Mouse (Mus musculus): ENCODE measurements around the gene Ints7. TPM values are rescaled to one million over a fixed set of nuclear protein-coding genes. Genes with fewer than 3 reads are reported as not detected.

The Ints7 gene
- polyA plus RNA-seq, 1 experiment from 2014 or later, result 38.2 TPM

- Histone ChIP-seq H3K4me1 (ENCODE audit: control insufficient read depth in 2 of 2, insufficient read depth in 2 of 2, low read length in 2 of 2) (peaks cover 18 to 32% of the 10 kb centered on the region in 2 experiments), H3K9me3 (ENCODE audit: control insufficient read depth, low read length) (no peaks in the 10 kb centered on the region), H3K27ac (replicated peaks in 1 of 2; ENCODE audit: control insufficient read depth in 1 of 2, insufficient read depth in 1 of 2, low read depth in 2 of 2, low read length in 2 of 2) (no peak overlapping the region), H3K4me3 (ENCODE audit: control insufficient read depth in 1 of 2, insufficient read depth in 1 of 2, low read depth in 1 of 2, low read length in 2 of 2) (no peak overlapping the region), H3K4me2 (ENCODE audit: low read length) (no peak overlapping the region), H3K9ac (ENCODE audit: low read length) (no peak overlapping the region), H3K27me3 (ENCODE audit: control insufficient read depth, insufficient read depth, low read length) (no peaks in the 10 kb centered on the region), H3K36me3 (ENCODE audit: control insufficient read depth, insufficient read depth, low read length) (no peaks in the 10 kb centered on the region)
- ATAC-seq (ENCODE audit: insufficient number of reproducible peaks, insufficient read depth, low FRiP score, low read depth), result no peak
- 44% methylated on average over 4 of the region's 4 CpGs for WGBS
Observed at GRCm38 (mm10) chr1:191642903-191643302, 67.5 kb downstream of the Ints7 start.

- no peak overlapping the region for H3K27ac ChIP-seq (replicated peaks in 1 of 2; ENCODE audit: control insufficient read depth in 1 of 2, insufficient read depth in 1 of 2, low read depth in 2 of 2, low read length in 2 of 2)
- ATAC-seq (ENCODE audit: insufficient number of reproducible peaks, insufficient read depth, low FRiP score, low read depth), result no peak
- WGBS, result 37% methylated on average over 8 of the region's 8 CpGs
Observed at GRCm38 (mm10) chr1:191645921-191646320, 70.5 kb downstream of the Ints7 start.

GRCm38 (mm10) chr1:191647590-191647989 is 72.2 kb downstream of the Ints7 start:
- ATAC-seq (ENCODE audit: insufficient number of reproducible peaks, insufficient read depth, low FRiP score, low read depth), result no peak
- H3K9me3 ChIP-seq (ENCODE audit: control insufficient read depth, low read length), result no peaks in the 10 kb centered on the region
- peaks cover 7 to 16% of the 10 kb centered on the region in 2 experiments for H3K4me1 ChIP-seq (ENCODE audit: control insufficient read depth in 2 of 2, insufficient read depth in 2 of 2, low read length in 2 of 2)
- WGBS, result 78% methylated on average over 3 of the region's 3 CpGs
- H3K27ac ChIP-seq (replicated peaks in 1 of 2; ENCODE audit: control insufficient read depth in 1 of 2, insufficient read depth in 1 of 2, low read depth in 2 of 2, low read length in 2 of 2), result no peak overlapping the region
- H3K36me3 ChIP-seq (ENCODE audit: control insufficient read depth, insufficient read depth, low read length), result no peaks in the 10 kb centered on the region
- no peak overlapping the region for H3K9ac ChIP-seq (ENCODE audit: low read length)
- H3K4me2 ChIP-seq (ENCODE audit: low read length), result no peak overlapping the region
- no peak overlapping the region for H3K4me3 ChIP-seq (ENCODE audit: control insufficient read depth in 1 of 2, insufficient read depth in 1 of 2, low read depth in 1 of 2, low read length in 2 of 2)
- H3K27me3 ChIP-seq (ENCODE audit: control insufficient read depth, insufficient read depth, low read length), result no peaks in the 10 kb centered on the region

More at GRCm38 (mm10) chr1:191645921-191646320, 70.5 kb downstream of the Ints7 start:
- Histone ChIP-seq H3K9ac (ENCODE audit: low read length) (no peak overlapping the region), H3K4me1 (ENCODE audit: control insufficient read depth in 2 of 2, insufficient read depth in 2 of 2, low read length in 2 of 2) (peaks cover 14 to 23% of the 10 kb centered on the region in 2 experiments), H3K36me3 (ENCODE audit: control insufficient read depth, insufficient read depth, low read length) (no peaks in the 10 kb centered on the region), H3K9me3 (ENCODE audit: control insufficient read depth, low read length) (no peaks in the 10 kb centered on the region), H3K4me3 (ENCODE audit: control insufficient read depth in 1 of 2, insufficient read depth in 1 of 2, low read depth in 1 of 2, low read length in 2 of 2) (no peak overlapping the region), H3K4me2 (ENCODE audit: low read length) (no peak overlapping the region), H3K27me3 (ENCODE audit: control insufficient read depth, insufficient read depth, low read length) (no peaks in the 10 kb centered on the region)

- Histone ChIP-seq H3K4me3 (ENCODE audit: control insufficient read depth in 1 of 2, insufficient read depth in 1 of 2, low read depth in 1 of 2, low read length in 2 of 2) (no peak overlapping the region), H3K27ac (replicated peaks in 1 of 2; ENCODE audit: control insufficient read depth in 1 of 2, insufficient read depth in 1 of 2, low read depth in 2 of 2, low read length in 2 of 2) (no peak overlapping the region), H3K4me1 (ENCODE audit: control insufficient read depth in 2 of 2, insufficient read depth in 2 of 2, low read length in 2 of 2) (peaks cover 4 to 10% of the 10 kb centered on the region in 2 experiments; a peak in 2 of 4 replicates), H3K9ac (ENCODE audit: low read length) (no peak overlapping the region), H3K36me3 (ENCODE audit: control insufficient read depth, insufficient read depth, low read length) (no peaks in the 10 kb centered on the region), H3K4me2 (ENCODE audit: low read length) (no peak overlapping the region), H3K9me3 (ENCODE audit: control insufficient read depth, low read length) (no peaks in the 10 kb centered on the region), H3K27me3 (ENCODE audit: control insufficient read depth, insufficient read depth, low read length) (no peaks in the 10 kb centered on the region)
- WGBS, result 68% methylated on average over 3 of the region's 3 CpGs
- no peak for ATAC-seq (ENCODE audit: insufficient number of reproducible peaks, insufficient read depth, low FRiP score, low read depth)
Observed at GRCm38 (mm10) chr1:191659441-191659840, 84.0 kb downstream of the Ints7 start.

GRCm38 (mm10) chr1:191661019-191661796 is 85.8 kb downstream of the Ints7 start:
- H3K9ac ChIP-seq (ENCODE audit: low read length), result no peak overlapping the region
- no peaks in the 10 kb centered on the region for H3K27me3 ChIP-seq (ENCODE audit: control insufficient read depth, insufficient read depth, low read length)
- H3K9me3 ChIP-seq (ENCODE audit: control insufficient read depth, low read length), result no peaks in the 10 kb centered on the region
- H3K36me3 ChIP-seq (ENCODE audit: control insufficient read depth, insufficient read depth, low read length), result no peaks in the 10 kb centered on the region
- H3K4me1 ChIP-seq (ENCODE audit: control insufficient read depth in 2 of 2, insufficient read depth in 2 of 2, low read length in 2 of 2), result peaks cover 4 to 10% of the 10 kb centered on the region in 2 experiments; a peak in 2 of 4 replicates
- no peak for ATAC-seq (ENCODE audit: insufficient number of reproducible peaks, insufficient read depth, low FRiP score, low read depth)
- H3K4me2 ChIP-seq (ENCODE audit: low read length), result no peak overlapping the region
- no peak overlapping the region for H3K4me3 ChIP-seq (ENCODE audit: control insufficient read depth in 1 of 2, insufficient read depth in 1 of 2, low read depth in 1 of 2, low read length in 2 of 2)
- no peak overlapping the region for H3K27ac ChIP-seq (replicated peaks in 1 of 2; ENCODE audit: control insufficient read depth in 1 of 2, insufficient read depth in 1 of 2, low read depth in 2 of 2, low read length in 2 of 2)
- 74% methylated on average over 8 of the region's 8 CpGs for WGBS

GRCm38 (mm10) chr1:191662178-191662898 is 86.9 kb downstream of the Ints7 start:
- ATAC-seq (ENCODE audit: insufficient number of reproducible peaks, insufficient read depth, low FRiP score, low read depth), result peak; percentile 26; the same call in 1 of the 2 replicates

GRCm38 (mm10) chr1:191662899-191663500 is 87.6 kb downstream of the Ints7 start:
- Histone ChIP-seq H3K4me1 (ENCODE audit: control insufficient read depth in 2 of 2, insufficient read depth in 2 of 2, low read length in 2 of 2) (peaks cover 4 to 10% of the 10 kb centered on the region in 2 experiments; a peak in 2 of 4 replicates), H3K36me3 (ENCODE audit: control insufficient read depth, insufficient read depth, low read length) (no peaks in the 10 kb centered on the region), H3K9ac (ENCODE audit: low read length) (no peak overlapping the region), H3K4me2 (ENCODE audit: low read length) (no peak overlapping the region), H3K9me3 (ENCODE audit: control insufficient read depth, low read length) (no peaks in the 10 kb centered on the region), H3K27ac (replicated peaks in 1 of 2; ENCODE audit: control insufficient read depth in 1 of 2, insufficient read depth in 1 of 2, low read depth in 2 of 2, low read length in 2 of 2) (no peak overlapping the region), H3K27me3 (ENCODE audit: control insufficient read depth, insufficient read depth, low read length) (no peaks in the 10 kb centered on the region), H3K4me3 (ENCODE audit: control insufficient read depth in 1 of 2, insufficient read depth in 1 of 2, low read depth in 1 of 2, low read length in 2 of 2) (no peak overlapping the region)
- 45% methylated on average over 8 of the region's 8 CpGs for WGBS
- no peak for ATAC-seq (ENCODE audit: insufficient number of reproducible peaks, insufficient read depth, low FRiP score, low read depth)

More at GRCm38 (mm10) chr1:191662178-191662898, 86.9 kb downstream of the Ints7 start:
- Histone ChIP-seq H3K9ac (ENCODE audit: low read length) (no peak overlapping the region), H3K4me2 (ENCODE audit: low read length) (no peak overlapping the region), H3K9me3 (ENCODE audit: control insufficient read depth, low read length) (no peaks in the 10 kb centered on the region), H3K4me1 (ENCODE audit: control insufficient read depth in 2 of 2, insufficient read depth in 2 of 2, low read length in 2 of 2) (peaks cover 4 to 10% of the 10 kb centered on the region in 2 experiments; a peak in 2 of 4 replicates), H3K36me3 (ENCODE audit: control insufficient read depth, insufficient read depth, low read length) (no peaks in the 10 kb centered on the region), H3K4me3 (ENCODE audit: control insufficient read depth in 1 of 2, insufficient read depth in 1 of 2, low read depth in 1 of 2, low read length in 2 of 2) (no peak overlapping the region), H3K27me3 (ENCODE audit: control insufficient read depth, insufficient read depth, low read length) (no peaks in the 10 kb centered on the region), H3K27ac (replicated peaks in 1 of 2; ENCODE audit: control insufficient read depth in 1 of 2, insufficient read depth in 1 of 2, low read depth in 2 of 2, low read length in 2 of 2) (no peak overlapping the region)
- whole genome bisulfite sequencing, result 34% methylated on average over 9 of the region's 9 CpGs

All from heart, embryonic 14.5 days (tissue).